Mouse (Mus musculus): ENCODE measurements around the gene Mef2d.

- TF ChIP-seq CTCF (IDR thresholded peaks at IDR 0.05; ENCODE audit: borderline replicate concordance, insufficient read depth, low read length) (no peak), POLR2A (IDR thresholded peaks at IDR 0.05; ENCODE audit: low read depth, low read length) (no peak)
Measured at GRCm38 (mm10) chr3:88106126-88106525, 36.0 kb upstream of the Mef2d start.
